In the genomic region with DNA sequence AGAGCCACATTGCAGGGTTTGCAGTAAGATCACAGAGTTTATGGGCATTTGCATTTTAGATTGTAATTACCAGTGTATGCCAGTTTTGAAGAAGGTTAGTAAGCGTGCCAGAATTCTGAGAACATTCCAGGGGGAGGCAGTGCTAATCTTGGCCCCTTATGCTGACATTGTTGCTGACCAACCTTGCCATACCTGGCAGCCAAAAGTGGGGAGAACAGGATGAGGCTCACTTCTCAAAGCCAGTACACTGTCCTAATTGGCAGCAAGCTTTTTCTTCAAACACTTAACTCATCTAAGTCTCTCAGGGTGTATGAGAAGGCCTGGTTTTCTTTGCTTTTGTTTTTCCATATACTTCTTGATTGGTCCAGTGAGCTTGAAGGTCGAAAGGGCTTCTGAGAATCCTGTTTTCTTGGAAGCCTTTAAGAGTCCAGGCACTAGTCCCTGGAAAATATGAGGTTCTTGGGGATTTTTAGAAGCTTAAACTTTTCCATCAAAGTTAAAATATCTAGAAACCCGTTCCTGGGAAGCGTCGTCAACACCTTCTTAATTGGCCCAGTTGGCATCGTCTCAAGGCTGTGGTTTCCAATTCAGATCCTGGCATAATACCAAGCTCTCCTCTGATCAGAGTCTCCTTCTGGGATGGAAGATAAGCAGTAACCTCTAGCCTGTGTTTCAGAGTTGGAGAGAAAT, we compare ENCODE assay signal across 8 mouse cellular contexts.
DNase-seq lines count a peak whose midpoint lies in the region; ATAC-seq and TF ChIP-seq lines count a peak whose summit lies in the region.

No protein-coding gene starts in this region.

- peaks cover 0 to 2% of the 10 kb centered on the region in 2 experiments; a peak in 2 of 4 replicates for H3K27me3 ChIP-seq in MEL (ENCODE audit: control insufficient read depth in 1 of 2, insufficient read depth in 2 of 2, low read length in 2 of 2)
- no peaks in the 10 kb centered on the region for H3K27me3 ChIP-seq in heart, embryonic 11.5 days (ENCODE audit: control insufficient read depth, insufficient read depth, low read length)

- TF ChIP-seq POLR2A in MEL (IDR thresholded peaks at IDR 0.05; ENCODE audit: control insufficient read depth in 1 of 2, insufficient read depth in 1 of 2, low read depth in 1 of 2, low read length in 2 of 2, poor library complexity in 1 of 2), result no peak

- no peak overlapping the region for H3K27ac ChIP-seq in MEL (ENCODE audit: control insufficient read depth, low read depth, low read length)
- H3K27ac ChIP-seq in heart, embryonic 11.5 days (ENCODE audit: low read depth, low read length), result peak overlapping the region; percentile 3; the same call in 1 of the 2 replicates

- no peak overlapping the region for H3K4me3 ChIP-seq in MEL (ENCODE audit: control insufficient read depth in 1 of 2, insufficient read depth in 1 of 2, low read depth in 2 of 2, low read length in 2 of 2)
- no peak overlapping the region for H3K4me3 ChIP-seq in heart, embryonic 11.5 days (ENCODE audit: low read depth, low read length)

- ATAC-seq in heart, embryonic 11.5 days (replicated peaks; ENCODE audit: insufficient number of reproducible peaks, low FRiP score, low TSS enrichment), result no peak; the same call in 1 of the 2 replicates

- no peak for TF ChIP-seq CTCF in MEL (IDR thresholded peaks at IDR 0.05 in 2 of 3, conservative IDR thresholded peaks at IDR 0.05 in 1 of 3; ENCODE audit: control insufficient read depth in 1 of 3, insufficient read depth in 1 of 3, low read depth in 2 of 3, low read length in 3 of 3, poor library complexity in 1 of 3, severe bottlenecking in 1 of 3)

- no peaks in the 10 kb centered on the region for H3K9me3 ChIP-seq in MEL (replicated peaks; ENCODE audit: insufficient read depth, low read length)
- H3K9me3 ChIP-seq in heart, embryonic 11.5 days (replicated peaks; ENCODE audit: control insufficient read depth, low read length), result no peaks in the 10 kb centered on the region

- no peak overlapping the region for H3K4me2 ChIP-seq in heart, embryonic 11.5 days

- no peaks in the 10 kb centered on the region for H3K36me3 ChIP-seq in MEL (ENCODE audit: control insufficient read depth in 1 of 2, insufficient read depth in 2 of 2, low read length in 2 of 2)
- no peaks in the 10 kb centered on the region for H3K36me3 ChIP-seq in heart, embryonic 11.5 days (ENCODE audit: control insufficient read depth, insufficient read depth, low read length)

- H3K9ac ChIP-seq in MEL (ENCODE audit: control insufficient read depth, low read depth, low read length, poor library complexity, severe bottlenecking), result no peak overlapping the region
- H3K9ac ChIP-seq in heart, embryonic 11.5 days (ENCODE audit: low read depth, low read length), result no peak overlapping the region

- H3K79me2 ChIP-seq in MEL (ENCODE audit: control insufficient read depth, insufficient read depth, low read length, poor library complexity), result no peaks in the 10 kb centered on the region

- no peaks in the 10 kb centered on the region for H3K4me1 ChIP-seq in MEL (ENCODE audit: control insufficient read depth in 1 of 2, insufficient read depth in 2 of 2, low read length in 2 of 2)
- H3K4me1 ChIP-seq in heart, embryonic 11.5 days (ENCODE audit: control insufficient read depth, insufficient read depth, low read length), result peaks cover 20% of the 10 kb centered on the region

- peak; percentile 47 to 53 for DNase-seq in cerebellum, postnatal 10 days
- no peak for DNase-seq in cerebellum, postnatal 4 days (ENCODE audit: low spot score in 2 of 2)
- DNase-seq in MEL (ENCODE audit: low read depth, low spot score), result peak; percentile 83
- peak; percentile 26 to 32 for DNase-seq in kidney, postnatal 4 days
- DNase-seq in spleen, postnatal 10 days (ENCODE audit: low spot score in 2 of 2), result no peak
- DNase-seq in layer of hippocampus, adult 11-12 months (ENCODE audit: low spot score), result no peak
- DNase-seq in left cerebral cortex, adult 8-10 months (ENCODE audit: low spot score in 2 of 2), result no peak

- 52% methylated on average over 6 of the region's 6 CpGs for WGBS in heart, embryonic 11.5 days (ENCODE audit: insufficient replicate concordance)

- TF ChIP-seq RAD21 in MEL (IDR thresholded peaks at IDR 0.05; ENCODE audit: low read depth, low read length), result no peak

- peak; percentile 80 for TF ChIP-seq EP300 in MEL (IDR thresholded peaks at IDR 0.05; ENCODE audit: low read depth in 1 of 2, low read length in 2 of 2)

TF ChIP-seq in MEL, 35 proteins besides CTCF, POLR2A, EP300 and RAD21:
- TF ChIP-seq GABPA (IDR thresholded peaks at IDR 0.05; ENCODE audit: low read depth, low read length) (no peak), ZNF384 (IDR thresholded peaks at IDR 0.05; ENCODE audit: low read depth, low read length) (no peak), ZKSCAN1 (IDR thresholded peaks at IDR 0.05; ENCODE audit: low read depth, low read length) (no peak), E2F4 (IDR thresholded peaks at IDR 0.05; ENCODE audit: borderline replicate concordance, low read depth, low read length) (no peak), MYB (IDR thresholded peaks at IDR 0.05; ENCODE audit: low read depth, low read length) (no peak), CHD1 (IDR thresholded peaks at IDR 0.05; ENCODE audit: low read depth, low read length) (no peak), MAX (IDR thresholded peaks at IDR 0.05; ENCODE audit: low read length) (no peak), TCF12 (IDR thresholded peaks at IDR 0.05; ENCODE audit: low read depth, low read length) (peak; percentile 88), NRF1 (IDR thresholded peaks at IDR 0.05; ENCODE audit: insufficient read depth, low read depth, low read length, poor library complexity, severe bottlenecking) (no peak), NELFE (IDR thresholded peaks at IDR 0.05; ENCODE audit: low read depth, low read length) (no peak), KAT2A (conservative IDR thresholded peaks at IDR 0.05; ENCODE audit: low read depth, low read length) (no peak), ELF1 (IDR thresholded peaks at IDR 0.05; ENCODE audit: low read depth, low read length) (no peak), MXI1 (IDR thresholded peaks at IDR 0.05; ENCODE audit: low read depth, low read length) (no peak), UBTF (IDR thresholded peaks at IDR 0.05; ENCODE audit: borderline replicate concordance, insufficient read depth, low read depth, low read length) (no peak), JUND (IDR thresholded peaks at IDR 0.05; ENCODE audit: low read depth, low read length) (no peak), SIN3A (IDR thresholded peaks at IDR 0.05; ENCODE audit: low read length) (no peak), USF1 (IDR thresholded peaks at IDR 0.05; ENCODE audit: low read depth, low read length) (no peak), ZMIZ1 (IDR thresholded peaks at IDR 0.05; ENCODE audit: low read depth, low read length) (no peak), MYC (IDR thresholded peaks at IDR 0.05; ENCODE audit: low read depth, low read length) (no peak), POLR2AphosphoS2 (IDR thresholded peaks at IDR 0.05; ENCODE audit: low read length) (no peak), BHLHE40 (IDR thresholded peaks at IDR 0.05; ENCODE audit: borderline replicate concordance, low read depth, low read length) (no peak), CHD2 (IDR thresholded peaks at IDR 0.05; ENCODE audit: low read length) (no peak), POLR2AphosphoS5 (IDR thresholded peaks at IDR 0.05; ENCODE audit: borderline replicate concordance, low read depth, low read length) (no peak), TBP (IDR thresholded peaks at IDR 0.05; ENCODE audit: low read depth, low read length) (no peak), MEF2A (IDR thresholded peaks at IDR 0.05; ENCODE audit: extremely low read depth, insufficient replicate concordance, low read depth, low read length, poor library complexity, severe bottlenecking) (no peak), HCFC1 (IDR thresholded peaks at IDR 0.05; ENCODE audit: low read depth, low read length) (no peak), GATA1 (IDR thresholded peaks at IDR 0.05; ENCODE audit: low read depth, low read length) (peak; percentile 64), ZC3H11A (IDR thresholded peaks at IDR 0.05; ENCODE audit: low read depth, low read length) (no peak), ETS1 (IDR thresholded peaks at IDR 0.05; ENCODE audit: low read depth, low read length) (peak; percentile 80), SMC3 (IDR thresholded peaks at IDR 0.05; ENCODE audit: low read depth, low read length) (no peak; the same call in 1 of the 2 replicates), MAZ (IDR thresholded peaks at IDR 0.05; ENCODE audit: low read depth, low read length) (no peak), USF2 (IDR thresholded peaks at IDR 0.05; ENCODE audit: borderline replicate concordance in 1 of 2, insufficient read depth in 1 of 2, low read depth in 1 of 2, low read length in 2 of 2) (no peak), MAFK (IDR thresholded peaks at IDR 0.05; ENCODE audit: borderline replicate concordance, low read depth, low read length) (peak; percentile 89; the same call in 1 of the 2 replicates), RCOR1 (IDR thresholded peaks at IDR 0.05; ENCODE audit: low read depth, low read length) (peak; percentile 97), TAL1 (IDR thresholded peaks at IDR 0.05; ENCODE audit: low read length) (peak; percentile 76)

Comparison
In these comparisons a context has a peak if more than half of its experiments do, and no peak if none do; other contexts are left out.
1. DNase-seq: peak in cerebellum, postnatal 10 days (2 of 2), MEL (single experiment) and kidney, postnatal 4 days (2 of 2); none in cerebellum, postnatal 4 days (0 of 2), spleen, postnatal 10 days (0 of 2), layer of hippocampus, adult 11-12 months (single experiment) and left cerebral cortex, adult 8-10 months (0 of 2).